Mouse (Mus musculus) liver, postnatal 0 days (tissue): ENCODE results near the gene Hspb11. TPM values are rescaled to one million over a fixed set of nuclear protein-coding genes. Genes with fewer than 3 reads are reported as not detected.

ENCODE experiments used
- ATAC-seq: fragments of 200-750 bp; cut with Nextera tagmentation; 2 replicates; pipeline ENCODE4 v1.8.0; 2017; ENCODE audit warnings: mild to moderate bottlenecking, moderate library complexity
- DNase-seq: peaks from one replicate; pipeline ENCODE4 v3.0.0-alpha.2; 2016
- H3K27ac ChIP-seq: fragments of 300-500 bp; sonication (generic); 2 replicates; pipeline ENCODE4 v1.5.1; 2014; ENCODE audit warnings: antibody characterized with exemption, moderate library complexity, mild to moderate bottlenecking, low read depth
- H3K27me3 ChIP-seq: fragments of 300-500 bp; sonication (generic); 2 replicates; pipeline ENCODE4 v1.6.1; 2014; ENCODE audit warnings: low read length, control low read depth, mixed read lengths; ENCODE audit not compliant: insufficient read depth
- H3K36me3 ChIP-seq: fragments of 300-500 bp; sonication (generic); replicated peaks from 2 replicates; pipeline ENCODE4 v1.6.1; 2014; ENCODE audit warnings: mild to moderate bottlenecking, control low read depth, low read length, moderate library complexity, mixed read lengths; ENCODE audit not compliant: insufficient read depth
- H3K4me1 ChIP-seq: fragments of 300-500 bp; sonication (generic); 2 replicates; pipeline ENCODE4 v1.6.1; 2014; ENCODE audit warnings: antibody characterized with exemption, mild to moderate bottlenecking, control low read depth; ENCODE audit not compliant: insufficient read depth
- H3K4me2 ChIP-seq: fragments of 300-500 bp; sonication (generic); 2 replicates; pipeline ENCODE4 v1.6.1; 2014; ENCODE audit warnings: low read depth, mild to moderate bottlenecking, low read length, moderate library complexity, mixed read lengths
- H3K4me3 ChIP-seq: fragments of 300-500 bp; sonication (generic); 2 replicates; pipeline ENCODE4 v1.5.1; 2014; ENCODE audit warnings: low read depth, low read length
- H3K9ac ChIP-seq: fragments of 300-500 bp; sonication (generic); replicated peaks from 2 replicates; pipeline ENCODE4 v1.6.1; 2014; ENCODE audit warnings: mild to moderate bottlenecking, moderate library complexity
- H3K9me3 ChIP-seq: fragments of 300-500 bp; sonication (generic); 2 replicates; pipeline ENCODE4 v1.6.1; 2016; ENCODE audit warnings: mild to moderate bottlenecking, control low read depth, low read length, mixed read lengths
- CTCF ChIP-seq: sonication (generic); IDR thresholded peaks from 2 replicates; pipeline ENCODE4 v1.5.1; 2016; ENCODE audit warnings: antibody characterized with exemption, low read depth
- EP300 ChIP-seq: IDR thresholded peaks from 2 replicates; pipeline ENCODE4 v1.6.1; 2016; ENCODE audit warnings: antibody characterized with exemption, low read depth, mild to moderate bottlenecking
- WGBS: fragments of 180-500 bp; shearing (Covaris S2); extraction: QIAGEN DNeasy Blood & Tissue Kit; methylation state at CpG from one replicate; pipeline ENCODE4 v1.1.7; 2014; ENCODE audit not compliant: insufficient replicate concordance; 5-methylcytosine and 5-hydroxymethylcytosine counted together
- polyA plus RNA-seq: library from polyadenylated mRNA; unstranded; fragments of >200 nt; fragmentation: Nextera tagmentation; extraction: Ambion mirVana; gene quantifications from 2 replicates; pipeline ENCODE4 v1.2.1, GENCODE M21; 2015

The Hspb11 gene
- polyA plus RNA-seq, 1 experiment from 2014 or later = 18.1 TPM

DNA sequence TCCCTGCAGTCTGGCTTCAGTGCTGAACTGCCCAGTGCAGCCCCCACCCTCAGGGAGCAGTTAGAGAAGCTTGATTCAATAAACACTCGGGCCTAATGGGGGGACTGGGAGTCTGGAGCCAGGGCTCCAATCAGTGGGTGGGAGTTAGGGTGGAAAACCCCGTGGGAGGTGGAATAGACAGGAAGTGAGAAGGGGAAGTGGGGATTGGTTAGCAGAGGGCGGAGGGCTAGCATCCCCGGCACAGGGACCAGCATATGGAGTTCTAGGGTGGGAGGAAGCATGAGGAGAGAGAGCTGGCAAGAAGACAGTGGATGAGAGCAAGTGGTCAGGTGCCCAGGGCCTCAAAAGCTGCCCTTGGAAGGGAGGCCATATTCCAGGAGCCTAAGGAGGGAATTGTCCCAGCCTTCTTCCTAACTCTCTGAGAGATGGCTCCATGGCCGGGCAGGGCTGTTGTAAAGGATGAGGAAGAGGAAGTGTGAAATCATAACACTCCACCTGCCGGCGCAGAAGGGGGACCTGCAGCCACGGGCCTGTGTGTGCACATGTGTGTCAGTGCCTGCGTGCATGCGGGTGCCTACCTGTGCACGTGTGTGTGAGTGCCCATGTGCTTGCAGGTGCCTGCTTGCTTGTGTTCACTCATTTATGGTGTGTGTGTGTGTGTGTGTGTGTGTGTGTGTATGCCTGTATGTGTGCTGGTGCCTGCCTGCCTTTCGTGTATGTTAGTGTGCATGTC, 39.9 kb upstream of the Hspb11 start:
- Histone ChIP-seq H3K4me1 (peaks cover 18% of the 10 kb centered on the region), H3K9me3 (no peaks in the 10 kb centered on the region), H3K4me2 (no peak overlapping the region), H3K4me3 (no peak overlapping the region), H3K36me3 (no peaks in the 10 kb centered on the region), H3K27ac (no peak overlapping the region), H3K9ac (no peak overlapping the region), H3K27me3 (no peaks in the 10 kb centered on the region)
- 58% methylated on average over 12 of the region's 12 CpGs for WGBS
- peak; percentile 36 for TF ChIP-seq CTCF
- no peak for TF ChIP-seq EP300
- no peak for DNase-seq
- no peak for ATAC-seq

DNA sequence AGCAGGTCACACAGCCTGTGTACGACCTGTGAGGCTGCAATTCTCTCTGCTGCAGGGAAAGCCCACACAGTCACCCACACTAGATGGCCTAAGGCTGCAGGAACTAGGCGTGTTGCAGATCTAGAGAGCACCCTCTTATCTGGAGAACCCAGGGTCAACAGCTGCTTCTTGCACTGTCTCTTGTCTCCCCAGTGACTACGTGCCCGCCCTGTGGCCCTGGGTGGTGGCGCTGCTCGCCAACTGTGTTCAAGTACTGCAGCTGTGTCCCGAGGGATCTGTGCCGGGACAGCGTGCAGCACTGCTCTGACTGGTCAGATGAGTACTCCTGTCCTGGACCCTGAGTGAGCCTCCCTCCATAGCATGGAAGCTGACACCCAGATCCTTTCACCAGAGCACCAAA, 35.8 kb upstream of the Hspb11 start:
- H3K9me3 ChIP-seq = no peaks in the 10 kb centered on the region
- no peak overlapping the region for H3K4me3 ChIP-seq
- WGBS = 44% methylated on average over 9 of the region's 9 CpGs
- peak; percentile 78 for DNase-seq
- H3K4me1 ChIP-seq = peaks cover 25% of the 10 kb centered on the region
- TF ChIP-seq EP300 (peak; percentile 82), CTCF (peak; percentile 59)
- no peaks in the 10 kb centered on the region for H3K36me3 ChIP-seq
- H3K27ac ChIP-seq = peak overlapping the region; percentile 31; the same call in 1 of the 2 replicates
- peak overlapping the region; percentile 43 for H3K4me2 ChIP-seq
- H3K9ac ChIP-seq = no peak overlapping the region
- no peaks in the 10 kb centered on the region for H3K27me3 ChIP-seq
- ATAC-seq = peak; percentile 99

DNA sequence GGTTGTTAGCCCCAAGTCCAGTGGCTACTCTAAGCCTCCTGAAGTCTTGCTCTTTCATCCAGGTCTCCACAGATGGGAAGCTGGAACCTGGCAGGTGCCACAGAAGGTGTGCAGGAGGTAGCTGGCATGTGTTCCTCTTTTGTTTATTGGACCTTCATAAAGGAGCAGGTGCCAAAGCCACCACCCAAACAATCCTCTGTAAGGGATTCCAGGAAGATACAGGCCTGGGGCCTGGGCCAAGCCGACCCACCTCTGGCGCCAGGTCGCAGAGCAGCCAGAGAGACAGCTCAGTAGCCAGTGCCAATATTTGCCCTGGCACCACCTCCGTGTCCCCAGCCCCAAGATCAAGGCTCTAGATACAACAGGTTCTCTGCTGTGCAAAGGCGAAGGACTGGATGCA, 31.9 kb upstream of the Hspb11 start:
- no peak overlapping the region for H3K27ac ChIP-seq
- 78% methylated on average over 5 of the region's 5 CpGs for WGBS
- H3K9ac ChIP-seq = no peak overlapping the region
- no peaks in the 10 kb centered on the region for H3K36me3 ChIP-seq
- H3K27me3 ChIP-seq = no peaks in the 10 kb centered on the region
- H3K4me1 ChIP-seq = peaks cover 25% of the 10 kb centered on the region
- no peak overlapping the region for H3K4me2 ChIP-seq
- H3K9me3 ChIP-seq = no peaks in the 10 kb centered on the region
- no peak overlapping the region for H3K4me3 ChIP-seq
- DNase-seq = no peak
- TF ChIP-seq CTCF = no peak
- no peak for TF ChIP-seq EP300
- ATAC-seq = no peak

DNA sequence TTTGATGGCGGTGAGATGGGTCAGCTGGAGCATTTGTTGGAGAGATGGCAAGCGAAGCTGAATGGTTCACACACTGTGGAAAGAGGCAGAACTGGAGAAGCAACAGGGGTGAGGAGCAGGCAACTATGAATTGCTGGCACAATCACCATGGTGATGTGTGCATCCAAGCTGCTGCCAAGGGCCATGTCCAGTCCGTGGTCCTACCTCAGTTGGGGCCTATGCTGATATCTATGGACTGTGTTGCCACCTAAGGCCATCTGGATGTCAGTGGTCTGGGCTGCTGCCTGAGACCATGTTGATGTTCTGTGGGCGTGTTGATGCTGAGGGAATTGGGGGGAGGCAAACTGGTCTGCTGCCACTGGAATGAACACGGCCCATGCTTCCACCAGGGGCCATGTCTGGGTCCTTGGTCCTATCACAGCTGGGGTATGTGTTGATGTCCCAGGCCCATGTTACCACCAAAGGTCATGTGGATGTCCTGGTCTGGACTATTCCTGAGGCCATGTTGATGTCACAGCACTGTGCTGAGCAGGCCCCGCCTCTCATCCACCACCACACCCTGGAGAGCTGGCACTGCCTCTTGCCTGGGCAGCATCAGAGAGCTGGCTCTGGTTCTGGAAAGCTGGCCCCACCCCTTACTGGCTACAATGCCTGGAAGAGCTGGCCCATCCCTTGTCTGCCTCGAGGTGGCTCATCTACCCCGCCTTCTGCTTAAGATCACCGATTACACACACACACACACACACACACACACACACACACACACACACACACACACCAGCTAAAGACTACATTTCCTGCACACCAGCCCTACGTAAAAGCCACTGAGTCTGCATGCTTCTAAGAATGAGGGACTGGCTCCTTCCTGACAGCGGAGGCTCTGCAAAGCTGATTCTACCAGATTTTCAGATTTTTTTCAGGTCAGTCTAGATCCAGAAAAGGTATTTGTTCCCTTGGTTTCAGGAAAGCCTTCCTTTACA, 29.9 kb upstream of the Hspb11 start:
- H3K4me2 ChIP-seq = no peak overlapping the region
- no peaks in the 10 kb centered on the region for H3K36me3 ChIP-seq
- no peaks in the 10 kb centered on the region for H3K27me3 ChIP-seq
- 72% methylated on average over 11 of the region's 11 CpGs for WGBS
- peaks cover 11% of the 10 kb centered on the region for H3K4me1 ChIP-seq
- H3K9me3 ChIP-seq = no peaks in the 10 kb centered on the region
- no peak overlapping the region for H3K27ac ChIP-seq
- no peak overlapping the region for H3K9ac ChIP-seq
- ATAC-seq = peak; percentile 64; the same call in 1 of the 2 replicates
- TF ChIP-seq CTCF (no peak), EP300 (no peak)
- H3K4me3 ChIP-seq = no peak overlapping the region
- peak; percentile 39 for DNase-seq

DNA sequence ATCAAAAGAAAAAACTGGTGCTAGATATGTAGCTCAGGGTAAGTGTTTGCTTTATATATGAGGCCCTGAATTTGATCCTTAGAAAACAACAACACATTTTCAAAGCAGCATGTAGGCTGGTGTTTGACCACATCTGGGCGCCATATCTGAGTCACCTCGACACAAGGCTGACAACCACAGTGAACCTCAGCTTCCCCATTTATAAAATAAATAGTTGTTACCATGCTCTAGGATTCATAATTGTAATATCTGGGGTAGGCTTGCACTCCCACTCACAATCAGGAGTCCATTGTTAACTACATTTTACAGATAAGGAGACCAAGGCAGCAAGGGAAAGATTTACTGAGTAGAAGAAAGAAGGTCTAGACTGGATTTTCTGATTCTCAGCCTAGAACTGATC, 27.1 kb upstream of the Hspb11 start:
- no peak for ATAC-seq
- Histone ChIP-seq H3K9ac (no peak overlapping the region), H3K4me1 (peaks cover 4% of the 10 kb centered on the region; the same call in 1 of the 2 replicates), H3K27me3 (no peaks in the 10 kb centered on the region), H3K9me3 (no peaks in the 10 kb centered on the region), H3K4me2 (no peak overlapping the region), H3K4me3 (no peak overlapping the region), H3K27ac (no peak overlapping the region), H3K36me3 (no peaks in the 10 kb centered on the region)
- WGBS = 49% methylated on average over 2 of the region's 2 CpGs
- no peak for TF ChIP-seq CTCF
- TF ChIP-seq EP300 = no peak
- DNase-seq = no peak

DNA sequence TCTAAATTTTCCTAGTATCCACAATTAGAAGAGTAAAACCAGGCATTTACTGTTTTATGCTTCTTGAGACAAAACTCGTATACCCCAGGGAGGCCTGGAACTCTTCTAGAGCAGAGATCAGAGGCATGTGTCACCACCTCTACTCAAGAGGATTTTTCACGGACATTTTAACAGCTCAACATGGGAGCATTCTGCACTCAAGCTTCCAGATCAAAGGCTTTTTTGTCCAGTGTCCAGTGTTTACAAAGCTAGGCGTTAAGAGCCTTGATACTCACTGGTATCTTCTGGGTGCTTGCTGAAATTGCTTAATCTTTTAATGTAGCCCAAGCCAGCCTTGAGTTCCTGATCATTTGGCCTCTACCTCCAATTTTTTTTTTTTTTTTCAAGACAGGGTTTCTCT, 21.2 kb upstream of the Hspb11 start:
- no peak for DNase-seq
- no peaks in the 10 kb centered on the region for H3K27me3 ChIP-seq
- no peaks in the 10 kb centered on the region for H3K9me3 ChIP-seq
- 68% methylated on average over 3 of the region's 3 CpGs for WGBS
- no peaks in the 10 kb centered on the region for H3K4me1 ChIP-seq
- ATAC-seq = no peak
- H3K9ac ChIP-seq = no peak overlapping the region
- H3K4me2 ChIP-seq = no peak overlapping the region
- no peak overlapping the region for H3K27ac ChIP-seq
- H3K36me3 ChIP-seq = peaks cover 12% of the 10 kb centered on the region
- no peak for TF ChIP-seq CTCF
- no peak for TF ChIP-seq EP300
- H3K4me3 ChIP-seq = no peak overlapping the region
